Mouse (Mus musculus): ENCODE data around the gene Apon.
A peak's percentile ranks its signal among the peaks of the same experiment; 100 is the strongest.

- TF ChIP-seq POLR2A (IDR thresholded peaks at IDR 0.05; ENCODE audit: borderline replicate concordance, control insufficient read depth, low read depth, low read length) (no peak), CTCF (IDR thresholded peaks at IDR 0.05; ENCODE audit: control insufficient read depth, insufficient read depth, low read length) (peak; percentile 70)
Measured at GRCm38 (mm10) chr10:128212871-128213323, 41.0 kb upstream of the Apon start.
